Comparison of ENCODE assay signal across 18 mouse cellular contexts in the genomic region with DNA sequence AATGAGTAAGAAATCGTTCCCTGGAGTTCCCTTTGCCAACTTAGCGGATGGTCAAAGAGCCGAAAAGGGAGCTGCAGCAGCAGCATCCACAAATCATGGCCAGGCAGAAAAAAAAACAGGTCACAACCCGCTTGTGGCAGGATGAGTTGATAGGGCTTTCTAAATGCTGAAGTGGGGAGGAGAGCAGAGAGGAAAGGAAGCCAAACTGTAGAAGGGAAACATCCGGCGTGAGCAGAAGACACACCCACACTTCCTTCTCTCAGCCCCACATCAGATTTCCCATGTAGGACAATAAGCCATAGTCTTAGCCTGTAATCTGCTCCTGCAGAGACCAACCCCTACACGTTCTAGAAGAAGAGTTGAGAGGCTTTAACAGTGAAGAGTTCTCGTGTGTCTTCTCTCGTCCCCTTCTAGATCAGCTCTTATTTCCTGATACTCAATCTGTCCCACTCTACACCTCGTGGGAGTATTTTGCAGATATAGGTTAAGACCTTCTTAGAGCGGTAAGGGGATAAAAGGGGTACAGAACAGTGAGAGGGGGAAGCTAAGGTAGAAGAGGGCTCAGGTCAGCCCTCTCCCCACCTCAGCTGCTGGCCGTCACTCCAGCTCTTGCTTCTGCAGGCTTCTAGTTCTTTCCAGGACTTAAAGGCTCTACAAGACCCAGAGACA. TPM values are rescaled to one million over a fixed set of nuclear protein-coding genes. Genes with fewer than 3 reads are reported as not detected.
A peak's percentile ranks its signal among the peaks of the same experiment; 100 is the strongest.
DNase-seq lines count a peak whose midpoint lies in the region; ATAC-seq lines count a peak whose summit lies in the region.
"Had no signal": no experiment of that assay in that cellular context is flagged by ENCODE, and none has a peak within 500 bp of the region (broad histone marks: within the 10 kb centered on the region; RNA-seq: fewer than 3 reads in every experiment).

No protein-coding gene starts in this region.

- no peaks in the 10 kb centered on the region for H3K36me3 ChIP-seq in forebrain, embryonic 10.5 days (replicated peaks)
- no peaks in the 10 kb centered on the region for H3K36me3 ChIP-seq in forebrain, embryonic 15.5 days
- H3K36me3 ChIP-seq in midbrain, embryonic 10.5 days, result no peaks in the 10 kb centered on the region
- H3K36me3 ChIP-seq in midbrain, embryonic 13.5 days, result no peaks in the 10 kb centered on the region
- H3K36me3 ChIP-seq: embryonic facial prominence, embryonic 13.5 days; forebrain, embryonic 12.5 days; G1E; heart, embryonic 15.5 days; kidney, embryonic 15.5 days had no signal

- H3K4me2 ChIP-seq in forebrain, embryonic 15.5 days (replicated peaks), result no peak overlapping the region
- no peak overlapping the region for H3K4me2 ChIP-seq in midbrain, embryonic 13.5 days (replicated peaks)
- H3K4me2 ChIP-seq: embryonic facial prominence, embryonic 13.5 days; forebrain, embryonic 12.5 days; heart, embryonic 15.5 days; hindbrain, embryonic 14.5 days; kidney, embryonic 15.5 days had no signal

- no peak overlapping the region for H3K9ac ChIP-seq in forebrain, embryonic 15.5 days (replicated peaks)
- no peak overlapping the region for H3K9ac ChIP-seq in midbrain, embryonic 13.5 days (replicated peaks)
- H3K9ac ChIP-seq: embryonic facial prominence, embryonic 13.5 days; forebrain, embryonic 12.5 days; heart, embryonic 15.5 days; hindbrain, embryonic 14.5 days; kidney, embryonic 15.5 days; liver, embryonic 14.5 days had no signal

- peak; percentile 6 for DNase-seq in forebrain, embryonic 10.5 days (ENCODE audit: extremely low spot score, low spot score)
- DNase-seq in midbrain, embryonic 10.5 days (ENCODE audit: low spot score), result peak; percentile 2
- peak; percentile 33 to 49 for DNase-seq in thymus, postnatal 36 days
- no peak for DNase-seq in adrenal gland, adult 18-20 months (ENCODE audit: low spot score in 2 of 2)
- DNase-seq in B cell, adult 2 months, result no peak
- DNase-seq: lung, postnatal 14 days; midbrain, embryonic 14.5 days; spleen, adult 18-20 months had no signal

- no peak for ATAC-seq in forebrain, embryonic 15.5 days (replicated peaks)
- ATAC-seq in midbrain, embryonic 13.5 days, result no peak
- peak; percentile 53; the same call in 1 of the 2 replicates for ATAC-seq in megakaryocyte-erythroid progenitor cell, adult 5-6 weeks (replicated peaks; ENCODE audit: low FRiP score, low TSS enrichment, poor library complexity, severe bottlenecking)

- no peak overlapping the region for H3K4me3 ChIP-seq in forebrain, embryonic 10.5 days
- no peak overlapping the region for H3K4me3 ChIP-seq in forebrain, embryonic 15.5 days
- no peak overlapping the region for H3K4me3 ChIP-seq in midbrain, embryonic 10.5 days
- no peak overlapping the region for H3K4me3 ChIP-seq in midbrain, embryonic 13.5 days (replicated peaks)
- H3K4me3 ChIP-seq: embryonic facial prominence, embryonic 13.5 days; forebrain, embryonic 12.5 days; heart, embryonic 15.5 days; kidney, embryonic 15.5 days had no signal

- H3K27ac ChIP-seq in forebrain, embryonic 10.5 days, result 0 out of 2 replicates have a peak overlapping the region, but pooled peaks have one; percentile 3
- H3K27ac ChIP-seq in forebrain, embryonic 15.5 days (replicated peaks), result no peak overlapping the region
- no peak overlapping the region for H3K27ac ChIP-seq in midbrain, embryonic 10.5 days (replicated peaks)
- no peak overlapping the region for H3K27ac ChIP-seq in midbrain, embryonic 13.5 days
- H3K27ac ChIP-seq: embryonic facial prominence, embryonic 13.5 days; forebrain, embryonic 12.5 days; heart, embryonic 15.5 days; hindbrain, embryonic 14.5 days; kidney, embryonic 15.5 days; liver, embryonic 14.5 days had no signal

- H3K27me3 ChIP-seq in forebrain, embryonic 10.5 days (ENCODE audit: poor library complexity, severe bottlenecking), result no peaks in the 10 kb centered on the region
- no peaks in the 10 kb centered on the region for H3K27me3 ChIP-seq in forebrain, embryonic 15.5 days
- H3K27me3 ChIP-seq in midbrain, embryonic 10.5 days (ENCODE audit: low read depth, poor library complexity, severe bottlenecking), result no peaks in the 10 kb centered on the region
- no peaks in the 10 kb centered on the region for H3K27me3 ChIP-seq in midbrain, embryonic 13.5 days
- H3K27me3 ChIP-seq: embryonic facial prominence, embryonic 13.5 days; forebrain, embryonic 12.5 days; heart, embryonic 15.5 days; kidney, embryonic 15.5 days had no signal

- H3K9me3 ChIP-seq in forebrain, embryonic 10.5 days, result no peaks in the 10 kb centered on the region
- no peaks in the 10 kb centered on the region for H3K9me3 ChIP-seq in forebrain, embryonic 15.5 days
- no peaks in the 10 kb centered on the region for H3K9me3 ChIP-seq in midbrain, embryonic 10.5 days (replicated peaks)
- H3K9me3 ChIP-seq in midbrain, embryonic 13.5 days, result no peaks in the 10 kb centered on the region
- H3K9me3 ChIP-seq: embryonic facial prominence, embryonic 13.5 days; forebrain, embryonic 12.5 days; G1E; heart, embryonic 15.5 days; kidney, embryonic 15.5 days had no signal

- H3K4me1 ChIP-seq in forebrain, embryonic 10.5 days, result peaks cover 33% of the 10 kb centered on the region
- no peaks in the 10 kb centered on the region for H3K4me1 ChIP-seq in forebrain, embryonic 15.5 days
- peaks cover 11% of the 10 kb centered on the region for H3K4me1 ChIP-seq in midbrain, embryonic 10.5 days
- peaks cover 8% of the 10 kb centered on the region; the same call in 1 of the 2 replicates for H3K4me1 ChIP-seq in midbrain, embryonic 13.5 days (replicated peaks)

- 87% methylated on average over 12 of the region's 12 CpGs for WGBS in forebrain, embryonic 10.5 days
- 90% methylated on average over 12 of the region's 12 CpGs for WGBS in forebrain, embryonic 15.5 days
- WGBS in midbrain, embryonic 10.5 days, result 89% methylated on average over 12 of the region's 12 CpGs
- WGBS in midbrain, embryonic 13.5 days, result 88% methylated on average over 12 of the region's 12 CpGs

RNA-seq across cellular contexts. Expression of gene Gm10260, which starts 29.5 kb away (rescaled TPM):
- 5.5 and 6.2 TPM in 2 replicates for polyA plus RNA-seq in forebrain, embryonic 10.5 days (2016; fragmentation: Nextera tagmentation; extraction: Ambion mirVana)
- 0.59 and 4.8 TPM in 2 replicates for polyA plus RNA-seq in forebrain, embryonic 15.5 days (2015; fragmentation: Nextera tagmentation; extraction: Ambion mirVana)
- polyA plus RNA-seq in midbrain, embryonic 10.5 days (2016; fragmentation: Nextera tagmentation; extraction: Ambion mirVana), result 4.2 and 4.9 TPM in 2 replicates
- 3.7 and 4.9 TPM in 2 replicates for polyA plus RNA-seq in midbrain, embryonic 13.5 days (2015; fragmentation: Nextera tagmentation; extraction: Ambion mirVana)
- total RNA-seq in megakaryocyte-erythroid progenitor cell, adult 5-6 weeks (2014; fragmentation: Nextera tagmentation), result 16.8 and 21.6 TPM in 2 replicates
- total RNA-seq in megakaryocyte-erythroid progenitor cell, adult 5-6 weeks (2017), result 12.6 and 52.9 TPM in 2 replicates
- total RNA-seq in adrenal gland, adult 18-20 months (2021), result 100 to 1,000 TPM; 200 to 210 TPM
- polyA plus RNA-seq: midbrain, embryonic 14.5 days had no signal

Comparison
In these comparisons a context has a peak if more than half of its experiments do, and no peak if none do; other contexts are left out.
1. DNase-seq: peak in forebrain, embryonic 10.5 days (single experiment), midbrain, embryonic 10.5 days (single experiment) and thymus, postnatal 36 days (2 of 2); none in adrenal gland, adult 18-20 months (0 of 2) and B cell, adult 2 months (0 of 2).